Mouse (Mus musculus): Measurements from ENCODE around the gene Cdc42se1.

DNA sequence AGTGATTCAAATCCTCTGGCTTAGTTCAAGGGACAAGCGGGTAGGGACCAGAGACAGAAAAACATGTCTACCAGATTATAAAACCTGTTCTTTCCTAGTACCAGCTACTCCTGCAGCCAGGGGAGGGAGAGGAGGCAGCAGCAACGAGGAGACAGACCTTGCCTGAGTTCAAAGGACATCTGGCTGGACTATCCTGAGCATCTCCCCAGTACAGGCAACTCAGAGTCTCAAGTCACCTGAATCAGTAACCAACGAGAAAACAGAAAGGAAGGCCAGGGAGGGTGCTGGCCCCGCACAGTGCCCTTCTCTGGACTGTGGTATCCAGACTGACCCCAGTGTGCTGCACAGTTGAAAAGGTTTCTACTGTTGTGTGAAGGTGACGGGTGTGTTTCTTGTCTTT, 28.4 kb downstream of the Cdc42se1 start:
- TF ChIP-seq CTCF (IDR thresholded peaks at IDR 0.05; ENCODE audit: low read depth, low read length) = no peak
- TF ChIP-seq GATA1 (IDR thresholded peaks at IDR 0.05; ENCODE audit: borderline replicate concordance, low read length) = no peak

All from G1E (cell line).